Mouse (Mus musculus) gastrocnemius, postnatal 10 days (tissue): ENCODE measurements at regions not wholly inside any gene's neighbourhood (a gene's known extent, or its start where the extent isn't known, plus 50 kb on each side); places are given as distances from the start of the nearest gene placed in this dataset.

Experiments
- DNase-seq: peaks from one replicate; pipeline ENCODE4 v3.0.0; 2021; ENCODE audit warnings: mixed read lengths

- no peak for DNase-seq
Observed at GRCm38 (mm10) chr8:8051186-8051585, 609.9 kb downstream of the Efnb2 start.

GRCm38 (mm10) chr8:8050778-8051177 lies 610.3 kb downstream of the Efnb2 start:
- DNase-seq, result no peak

GRCm38 (mm10) chr8:8044926-8045325 lies 616.1 kb downstream of the Efnb2 start:
- DNase-seq, result no peak

- DNase-seq, result no peak
Observed at GRCm38 (mm10) chr8:8044296-8044695, 616.7 kb downstream of the Efnb2 start.

DNA sequence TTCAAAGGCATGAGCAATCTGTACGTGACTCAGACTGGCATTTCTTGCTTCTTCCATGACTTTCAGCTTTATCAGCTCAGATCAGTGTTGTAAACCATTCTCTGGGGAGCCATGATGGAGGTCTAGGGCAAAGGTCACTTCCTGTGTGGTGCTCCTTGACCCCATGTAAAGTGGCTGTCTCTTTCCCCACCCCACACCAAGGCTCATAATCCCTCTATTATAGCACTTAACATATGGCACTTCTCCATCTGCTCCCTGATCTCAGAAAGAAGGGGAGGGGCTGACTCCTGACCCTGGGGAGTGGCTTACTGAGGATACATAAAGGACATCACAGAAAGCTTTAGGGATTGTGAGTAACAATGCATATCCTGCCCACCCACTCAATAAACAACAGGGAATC lies 623.1 kb downstream of the Efnb2 start:
- no peak for DNase-seq

GRCm38 (mm10) chr8:8011151-8011550 lies 649.9 kb downstream of the Efnb2 start:
- DNase-seq, result no peak

- no peak for DNase-seq
Observed at GRCm38 (mm10) chr8:7994905-7995304, 666.1 kb downstream of the Efnb2 start.

DNA sequence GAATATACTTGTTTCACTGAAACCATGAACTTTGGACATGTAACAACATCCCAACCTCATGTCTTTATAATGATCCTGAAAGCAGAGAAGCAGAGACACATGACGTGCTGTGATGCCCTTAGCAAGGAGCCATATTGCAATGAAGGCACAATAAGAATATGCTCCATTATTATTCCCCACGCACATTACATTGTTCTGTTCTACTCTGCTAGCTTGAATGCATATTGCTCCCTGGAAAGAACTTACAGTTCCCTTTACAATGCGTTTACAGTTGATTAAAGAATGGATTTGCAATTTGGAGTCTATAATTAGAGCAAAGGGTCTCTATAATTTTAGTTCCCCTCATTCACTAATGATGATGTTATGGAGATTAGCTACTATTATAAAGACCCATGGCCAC lies 672.2 kb downstream of the Efnb2 start:
- no peak for DNase-seq

GRCm38 (mm10) chr8:7977020-7977419 lies 684.0 kb downstream of the Efnb2 start:
- DNase-seq, result no peak

GRCm38 (mm10) chr8:7973791-7974190 lies 687.3 kb downstream of the Efnb2 start:
- DNase-seq, result no peak

DNA sequence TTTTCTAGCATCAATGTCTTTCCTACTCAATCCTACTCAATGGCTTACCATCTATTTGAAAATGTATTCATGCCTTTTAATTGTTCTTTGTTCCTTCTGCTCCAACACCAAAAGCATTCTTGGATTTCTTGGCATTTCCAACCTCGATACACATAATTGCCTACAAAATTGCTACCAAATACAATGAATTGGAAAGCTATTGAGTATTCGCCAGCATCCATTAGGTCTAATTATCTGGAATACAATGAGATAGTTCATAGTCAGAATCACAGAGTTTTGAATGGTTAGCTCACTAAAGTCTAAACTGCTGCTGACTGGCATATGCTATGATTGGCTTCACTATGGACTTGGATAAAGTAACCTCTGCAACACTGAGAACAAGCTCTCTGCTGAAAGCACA lies 696.8 kb downstream of the Efnb2 start:
- DNase-seq, result no peak

DNA sequence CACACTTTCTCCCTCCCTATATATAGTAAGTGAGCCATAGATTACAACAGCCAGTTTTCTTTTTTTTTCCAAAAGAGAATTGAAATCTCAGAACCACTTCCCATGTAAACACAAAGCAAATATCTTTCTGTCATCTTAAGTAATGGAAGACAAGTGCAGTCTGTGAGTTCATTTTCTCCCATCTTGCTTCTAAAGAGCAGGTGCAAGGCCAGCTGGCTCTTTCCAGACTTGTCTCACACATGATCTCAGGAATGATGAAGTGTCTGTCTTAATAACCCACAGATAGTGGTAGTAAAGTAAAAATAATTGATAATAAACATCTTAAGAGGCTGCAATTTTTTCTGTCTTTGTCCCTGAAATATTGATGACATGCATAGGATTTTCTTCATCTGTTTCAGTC lies 704.3 kb downstream of the Efnb2 start:
- no peak for DNase-seq

DNA sequence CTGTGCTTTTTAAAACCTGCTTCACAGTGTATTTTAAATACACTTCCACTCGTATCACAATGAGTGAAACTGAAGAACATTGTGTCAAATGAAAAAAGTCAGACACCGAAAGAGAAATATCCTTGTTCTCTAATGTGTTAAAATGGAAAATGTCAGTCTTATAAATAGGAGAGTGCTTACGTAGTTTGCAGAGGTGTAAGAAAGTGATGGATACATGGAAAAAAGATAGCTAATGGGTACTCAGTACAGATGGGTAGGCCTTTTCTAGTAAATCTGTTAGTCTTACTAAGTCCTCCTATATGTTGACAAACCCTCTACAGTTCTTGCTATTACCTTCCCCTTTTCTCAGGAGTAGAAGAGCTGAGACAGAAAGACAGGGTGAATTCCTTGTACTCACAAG lies 706.2 kb downstream of the Efnb2 start:
- DNase-seq, result no peak

DNA sequence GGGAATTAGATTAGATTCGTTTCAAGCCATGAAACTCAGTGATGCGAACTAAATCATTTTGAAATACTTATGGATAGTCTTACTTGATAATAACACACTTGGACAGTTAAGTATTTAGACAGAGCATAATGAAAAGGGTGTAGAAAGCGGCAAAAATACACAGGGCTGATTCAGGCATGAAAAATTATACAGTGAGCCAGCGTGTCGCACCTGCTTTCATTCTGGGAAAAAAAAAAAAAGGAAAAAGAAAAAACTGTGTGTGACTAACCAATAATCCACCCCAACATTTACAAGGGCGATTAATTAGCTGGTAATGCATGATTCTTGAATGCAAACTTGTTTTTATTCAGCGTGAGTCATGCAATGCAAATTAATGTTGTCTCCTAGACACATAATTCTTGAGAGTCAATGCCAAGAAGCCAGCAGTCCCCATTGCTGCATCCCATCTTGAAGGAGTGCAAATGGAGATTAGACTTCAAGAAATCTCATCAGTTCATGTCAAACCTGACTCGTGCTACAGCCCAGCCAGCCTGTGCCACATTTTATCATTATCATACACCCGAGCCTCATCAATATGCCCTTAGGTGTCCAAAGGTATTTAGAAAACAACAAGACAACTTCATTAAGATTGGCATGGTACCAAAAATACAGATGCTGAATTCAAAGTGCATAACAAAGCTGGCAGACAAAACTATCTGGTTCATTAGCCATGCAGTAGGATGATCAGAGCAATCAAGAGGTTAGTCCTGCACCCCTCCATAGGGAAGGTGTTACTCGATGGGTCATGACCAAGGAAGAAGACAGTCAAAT lies 714.9 kb downstream of the Efnb2 start:
- no peak for DNase-seq

- DNase-seq, result no peak
Observed at GRCm38 (mm10) chr8:7936596-7936995, 724.4 kb downstream of the Efnb2 start.

- no peak for DNase-seq
Observed at GRCm38 (mm10) chr8:7919416-7919815, 741.6 kb downstream of the Efnb2 start.

- no peak for DNase-seq
Observed at GRCm38 (mm10) chr8:7894338-7894737, 766.7 kb downstream of the Efnb2 start.

DNA sequence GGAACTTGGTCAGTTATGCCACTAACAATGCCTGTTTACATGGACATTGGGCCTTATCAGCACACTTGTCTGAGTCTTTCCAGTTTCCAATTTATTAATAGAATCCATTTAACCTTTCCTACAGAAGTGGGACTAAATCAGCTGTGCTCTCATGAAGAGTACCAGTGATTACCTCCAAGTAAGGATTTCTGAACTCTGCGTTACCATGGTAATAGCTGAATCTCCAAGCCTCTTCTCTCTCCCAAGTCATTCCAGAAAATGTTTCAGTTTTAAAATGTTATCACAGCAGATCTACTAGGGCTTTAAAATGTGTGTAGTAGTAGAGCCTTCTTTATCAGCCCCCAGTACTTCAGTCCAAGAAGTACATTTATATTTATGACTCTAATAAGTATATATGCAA lies 807.9 kb downstream of the Efnb2 start:
- DNase-seq, result no peak

GRCm38 (mm10) chr8:7850573-7850972 lies 810.5 kb downstream of the Efnb2 start:
- no peak for DNase-seq

DNA sequence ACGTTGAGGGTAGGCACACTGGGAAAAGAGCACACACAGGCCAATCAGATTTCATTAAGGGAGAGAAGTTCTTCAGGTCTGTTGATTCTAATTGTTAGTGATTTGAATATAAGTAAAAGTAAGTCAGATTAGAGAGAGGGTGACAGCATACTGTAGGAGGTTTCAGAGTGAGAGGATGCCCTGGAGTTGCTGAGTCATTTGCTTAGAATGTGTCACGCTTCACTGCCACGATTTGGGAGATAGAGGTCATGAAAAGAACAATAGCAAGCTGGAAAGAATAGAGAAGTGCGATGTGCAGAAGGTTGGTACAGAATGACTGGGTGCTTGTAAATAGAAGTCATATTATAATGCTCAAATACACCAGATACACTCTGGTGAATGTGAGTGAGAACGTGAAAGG lies 829.1 kb downstream of the Efnb2 start:
- DNase-seq, result no peak

GRCm38 (mm10) chr8:7827811-7828210 lies 833.2 kb downstream of the Efnb2 start:
- DNase-seq, result no peak

DNA sequence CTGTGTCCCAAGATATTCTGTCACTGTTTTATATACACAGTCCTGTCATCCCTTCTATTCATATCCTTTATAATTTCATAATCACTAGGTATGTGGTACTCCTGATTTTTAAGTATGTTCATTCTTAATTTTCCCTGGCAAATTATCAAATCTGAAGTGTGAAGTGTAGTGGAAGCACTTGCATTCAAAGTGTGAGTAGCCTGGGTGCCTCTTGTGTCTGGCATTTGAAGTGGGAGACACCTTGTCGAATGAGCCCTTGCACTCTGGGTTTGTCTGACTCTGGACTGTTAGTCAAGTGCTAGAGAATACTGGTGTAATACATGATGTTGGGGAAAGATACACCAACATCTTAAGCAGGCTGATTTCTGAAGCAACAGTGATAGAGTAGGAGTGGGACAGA lies 852.6 kb downstream of the Efnb2 start:
- DNase-seq, result no peak

- no peak for DNase-seq
Observed at GRCm38 (mm10) chr8:7799221-7799620, 861.8 kb downstream of the Efnb2 start.

DNA sequence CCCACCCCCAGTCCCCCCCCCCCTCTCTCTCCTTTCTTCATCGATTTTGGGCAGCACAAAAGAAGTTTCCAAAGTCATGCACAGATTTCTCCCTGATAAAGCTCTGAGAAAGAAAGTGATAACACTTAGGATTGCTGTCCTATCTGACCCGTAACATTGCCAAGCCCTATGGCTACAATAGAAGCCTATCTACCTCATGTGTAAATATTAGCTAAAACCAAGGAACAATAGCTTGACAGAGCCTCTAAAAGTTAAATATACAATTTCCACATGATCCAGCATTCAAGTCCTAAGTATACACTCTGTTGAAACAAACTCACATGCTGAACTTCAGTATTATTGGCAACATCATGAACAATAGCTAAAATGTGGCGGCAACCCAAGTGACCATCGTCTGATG lies 864.9 kb downstream of the Efnb2 start:
- DNase-seq, result no peak

DNA sequence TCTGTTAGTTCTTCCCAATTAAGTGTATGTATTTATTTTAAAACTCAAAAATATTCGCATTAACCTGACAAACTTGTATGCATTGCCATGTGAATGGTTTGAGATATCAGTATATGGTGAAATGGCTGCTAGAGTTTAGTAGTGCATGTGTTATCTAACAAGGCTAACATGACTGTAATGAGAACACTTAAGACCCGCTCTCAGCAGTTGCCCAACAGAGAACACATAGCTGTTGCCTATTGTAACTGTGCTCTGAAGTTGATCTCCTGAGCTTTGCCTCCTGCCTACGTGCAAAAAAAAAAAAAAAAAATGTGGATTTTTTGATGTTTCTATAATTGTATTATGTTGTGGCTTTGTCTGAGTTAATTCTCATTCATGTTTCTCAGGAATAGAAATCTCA lies 897.2 kb downstream of the Efnb2 start:
- no peak for DNase-seq
